Mouse (Mus musculus): ENCODE results near the gene Tbx18. TPM values are rescaled to one million over a fixed set of nuclear protein-coding genes. Genes with fewer than 3 reads are reported as not detected.

Gene Tbx18
- polyA plus RNA-seq, 1 experiment from 2014 or later: 28.0 TPM

GRCm38 (mm10) chr9:87708151-87708550 lies 22.9 kb downstream of the Tbx18 start:
- H3K27me3 ChIP-seq: peaks cover 14% of the 10 kb centered on the region; the same call in 1 of the 2 replicates
- H3K27ac ChIP-seq: no peak overlapping the region
- peaks cover 68% of the 10 kb centered on the region for H3K36me3 ChIP-seq
- H3K9me3 ChIP-seq: no peaks in the 10 kb centered on the region
- no peak for ATAC-seq (ENCODE audit: insufficient number of reproducible peaks, insufficient read depth, low FRiP score, low TSS enrichment, low read depth)
- H3K4me1 ChIP-seq (replicated peaks): peaks cover 6% of the 10 kb centered on the region; the same call in 1 of the 2 replicates
- H3K9ac ChIP-seq (replicated peaks): no peak overlapping the region
- H3K4me3 ChIP-seq (replicated peaks): no peak overlapping the region
- no peak overlapping the region for H3K4me2 ChIP-seq

GRCm38 (mm10) chr9:87702267-87702666 lies 28.8 kb downstream of the Tbx18 start:
- H3K27ac ChIP-seq: no peak overlapping the region
- H3K4me1 ChIP-seq (replicated peaks): no peaks in the 10 kb centered on the region
- peaks cover 8% of the 10 kb centered on the region; the same call in 1 of the 2 replicates for H3K27me3 ChIP-seq
- H3K4me2 ChIP-seq: no peak overlapping the region
- H3K9me3 ChIP-seq: no peaks in the 10 kb centered on the region
- peaks cover 51% of the 10 kb centered on the region for H3K36me3 ChIP-seq
- WGBS: 83% methylated on average over 2 of the region's 2 CpGs
- no peak overlapping the region for H3K4me3 ChIP-seq (replicated peaks)
- no peak overlapping the region for H3K9ac ChIP-seq (replicated peaks)
- no peak for ATAC-seq (ENCODE audit: insufficient number of reproducible peaks, insufficient read depth, low FRiP score, low TSS enrichment, low read depth)

GRCm38 (mm10) chr9:87686981-87687380 lies 44.1 kb downstream of the Tbx18 start:
- ATAC-seq (ENCODE audit: insufficient number of reproducible peaks, insufficient read depth, low FRiP score, low TSS enrichment, low read depth): no peak
- H3K27ac ChIP-seq: no peak overlapping the region
- peaks cover 12% of the 10 kb centered on the region for H3K4me1 ChIP-seq (replicated peaks)
- H3K9ac ChIP-seq (replicated peaks): no peak overlapping the region
- no peaks in the 10 kb centered on the region for H3K36me3 ChIP-seq
- no peak overlapping the region for H3K4me2 ChIP-seq
- 75% methylated on average over 9 of the region's 9 CpGs for WGBS
- H3K27me3 ChIP-seq: no peaks in the 10 kb centered on the region
- H3K9me3 ChIP-seq: no peaks in the 10 kb centered on the region
- H3K4me3 ChIP-seq (replicated peaks): no peak overlapping the region

DNA sequence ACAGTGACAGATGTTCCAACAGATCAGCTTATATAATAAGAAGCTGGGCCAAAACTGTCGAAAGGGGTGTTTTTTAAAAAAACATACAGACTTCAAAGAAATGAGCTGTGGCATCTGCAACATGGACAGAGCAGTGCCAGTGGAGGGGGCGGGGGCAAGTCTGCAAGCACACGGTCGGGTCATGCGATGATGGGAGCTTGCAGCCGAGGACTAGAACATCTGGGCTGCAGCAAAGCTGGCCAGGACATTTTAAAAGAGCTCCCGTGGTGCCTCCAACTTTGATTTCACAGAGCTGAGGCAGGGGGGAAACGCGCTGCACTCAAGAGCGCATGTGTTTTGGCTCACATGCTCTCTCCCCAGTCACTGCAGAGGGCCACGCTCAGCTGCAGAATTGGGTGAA lies 48.8 kb downstream of the Tbx18 start:
- Histone ChIP-seq H3K4me1 (replicated peaks) (peaks cover 12% of the 10 kb centered on the region), H3K27ac (peak overlapping the region; percentile 37; the same call in 1 of the 2 replicates), H3K9me3 (no peaks in the 10 kb centered on the region), H3K4me2 (peak overlapping the region; percentile 40), H3K36me3 (no peaks in the 10 kb centered on the region), H3K4me3 (replicated peaks) (no peak overlapping the region), H3K27me3 (no peaks in the 10 kb centered on the region), H3K9ac (replicated peaks) (no peak overlapping the region)
- 16% methylated on average over 11 of the region's 11 CpGs for WGBS
- ATAC-seq (ENCODE audit: insufficient number of reproducible peaks, insufficient read depth, low FRiP score, low TSS enrichment, low read depth): peak; percentile 73

All from limb, embryonic 12.5 days (tissue).